Mouse (Mus musculus) midbrain, embryonic 13.5 days (tissue): Measurements from ENCODE around the gene Ttf1. TPM values are rescaled to one million over a fixed set of nuclear protein-coding genes. Genes with fewer than 3 reads are reported as not detected.
A peak's percentile ranks its signal among the peaks of the same experiment; 100 is the strongest.
"Not testable (repeated sequence)": the region's sequence is repeated elsewhere in the genome, so short reads cannot be mapped to it uniquely, and the experiment has no call there.

Experiments
- ATAC-seq: fragments of 200-750 bp; cut with Nextera tagmentation; 2 replicates; pipeline ENCODE4 v1.8.0; 2017; ENCODE audit warnings: mild to moderate bottlenecking, moderate TSS enrichment, moderate library complexity
- H3K27ac ChIP-seq: fragments of 300-500 bp; sonication (generic); 2 replicates; pipeline ENCODE4 v1.5.1; 2015; ENCODE audit warnings: inconsistent platforms, mild to moderate bottlenecking, moderate library complexity
- H3K27me3 ChIP-seq: fragments of 300-500 bp; sonication (generic); 2 replicates; pipeline ENCODE4 v1.6.1; 2015; ENCODE audit warnings: mild to moderate bottlenecking, inconsistent platforms
- H3K36me3 ChIP-seq: fragments of 300-500 bp; sonication (generic); 2 replicates; pipeline ENCODE4 v1.6.1; 2015; ENCODE audit warnings: mild to moderate bottlenecking, inconsistent platforms
- H3K4me1 ChIP-seq: fragments of 300-500 bp; sonication (generic); replicated peaks from 2 replicates; pipeline ENCODE4 v1.6.1; 2015; ENCODE audit warnings: inconsistent platforms
- H3K4me2 ChIP-seq: fragments of 300-500 bp; sonication (generic); replicated peaks from 2 replicates; pipeline ENCODE4 v1.6.1; 2015; ENCODE audit warnings: moderate library complexity, mild to moderate bottlenecking, inconsistent platforms
- H3K4me3 ChIP-seq: fragments of 300-500 bp; sonication (generic); replicated peaks from 2 replicates; pipeline ENCODE4 v1.5.1; 2015; ENCODE audit warnings: mild to moderate bottlenecking, inconsistent platforms
- H3K9ac ChIP-seq: fragments of 300-500 bp; sonication (generic); replicated peaks from 2 replicates; pipeline ENCODE4 v1.6.1; 2015; ENCODE audit warnings: mild to moderate bottlenecking, inconsistent platforms
- H3K9me3 ChIP-seq: fragments of 300-500 bp; sonication (generic); 2 replicates; pipeline ENCODE4 v1.6.1; 2016; ENCODE audit warnings: mild to moderate bottlenecking, inconsistent platforms
- WGBS: fragments of 180-500 bp; shearing (Covaris S2); methylation state at CpG from one replicate; pipeline ENCODE4 v1.1.7; 2015; 5-methylcytosine and 5-hydroxymethylcytosine counted together
- polyA plus RNA-seq: library from polyadenylated mRNA; unstranded; fragments of >200 nt; fragmentation: Nextera tagmentation; extraction: Ambion mirVana; gene quantifications from 2 replicates; pipeline ENCODE4 v1.2.1, GENCODE M21; 2015

Gene Ttf1
- polyA plus RNA-seq, 1 experiment from 2014 or later = 10.4 TPM

DNA sequence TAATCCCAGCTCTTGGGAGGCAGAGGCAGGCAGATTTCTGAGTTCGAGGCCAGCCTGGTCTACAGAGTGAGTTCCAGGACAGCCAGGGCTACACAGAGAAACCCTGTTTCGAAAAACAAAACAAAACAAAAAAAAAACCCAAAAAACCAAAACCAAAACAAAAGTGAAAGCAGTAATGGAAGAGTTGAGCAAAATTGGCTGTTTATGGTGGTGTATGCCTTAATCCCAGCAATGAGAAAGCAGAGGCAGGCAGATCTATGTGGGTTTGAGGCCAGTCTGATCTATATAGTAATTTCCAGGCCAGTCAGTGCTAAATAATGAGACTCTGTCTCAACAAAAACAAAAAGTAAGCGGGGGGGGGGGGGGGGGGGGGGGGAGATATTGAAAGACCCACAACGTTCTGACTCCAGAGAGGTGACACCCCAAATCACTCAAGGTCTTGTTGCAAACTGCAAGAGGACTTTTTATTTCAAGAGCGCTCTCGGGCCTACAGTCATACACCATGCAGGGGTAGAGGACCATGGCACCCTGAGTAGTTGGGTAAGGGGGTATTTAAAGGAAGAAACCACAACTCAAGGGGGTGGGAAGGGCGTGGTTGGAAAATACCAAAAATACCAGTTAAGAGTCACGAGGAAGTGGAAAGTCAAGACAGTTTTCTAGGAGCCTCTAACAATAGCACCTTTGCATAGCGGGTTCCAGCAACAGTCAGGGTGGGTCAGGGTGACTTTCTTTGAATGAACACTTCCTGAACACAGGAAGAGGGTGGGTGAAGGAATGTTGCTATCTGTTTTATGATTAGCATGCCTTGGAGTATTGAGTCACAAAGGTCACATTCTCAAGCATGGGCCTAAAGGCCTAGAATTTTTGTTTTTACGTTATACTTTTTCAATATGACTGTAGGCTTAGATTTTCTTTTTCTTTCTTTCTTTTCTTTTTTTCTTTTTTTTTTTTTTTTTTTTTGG is 42.6 kb downstream of the Ttf1 start:
- not testable (repeated sequence) for H3K27ac ChIP-seq, H3K36me3 ChIP-seq, H3K4me1 ChIP-seq, H3K27me3 ChIP-seq, H3K4me2 ChIP-seq, H3K9me3 ChIP-seq, ATAC-seq, H3K9ac ChIP-seq, H3K4me3 ChIP-seq
- 79% methylated on average over 10 of the region's 10 CpGs for WGBS

DNA sequence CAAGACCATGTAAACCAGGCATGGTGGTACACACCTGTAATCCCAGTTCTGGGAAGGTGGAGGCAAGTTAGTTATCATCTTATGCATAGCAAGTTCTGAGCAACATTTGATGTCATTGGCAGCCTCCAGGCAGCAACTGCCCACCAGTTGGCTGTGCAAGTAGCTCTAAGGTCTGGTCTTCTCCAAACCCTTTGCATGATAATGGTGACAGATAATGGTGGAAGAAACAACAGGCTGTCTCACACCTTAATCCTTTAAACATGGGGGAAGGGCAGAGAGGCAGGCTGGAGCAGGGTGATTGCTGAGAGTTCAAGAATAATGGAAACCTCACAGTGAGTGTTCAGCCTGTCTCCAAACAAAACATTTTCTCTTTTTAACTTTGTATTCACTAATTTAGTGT is 60.9 kb downstream of the Ttf1 start:
- Histone ChIP-seq H3K4me1 (peaks cover 4% of the 10 kb centered on the region), H3K27ac (no peak overlapping the region), H3K4me2 (no peak overlapping the region), H3K4me3 (no peak overlapping the region), H3K9ac (no peak overlapping the region), H3K36me3 (no peaks in the 10 kb centered on the region), H3K9me3 (no peaks in the 10 kb centered on the region), H3K27me3 (no peaks in the 10 kb centered on the region)
- ATAC-seq = no peak

DNA sequence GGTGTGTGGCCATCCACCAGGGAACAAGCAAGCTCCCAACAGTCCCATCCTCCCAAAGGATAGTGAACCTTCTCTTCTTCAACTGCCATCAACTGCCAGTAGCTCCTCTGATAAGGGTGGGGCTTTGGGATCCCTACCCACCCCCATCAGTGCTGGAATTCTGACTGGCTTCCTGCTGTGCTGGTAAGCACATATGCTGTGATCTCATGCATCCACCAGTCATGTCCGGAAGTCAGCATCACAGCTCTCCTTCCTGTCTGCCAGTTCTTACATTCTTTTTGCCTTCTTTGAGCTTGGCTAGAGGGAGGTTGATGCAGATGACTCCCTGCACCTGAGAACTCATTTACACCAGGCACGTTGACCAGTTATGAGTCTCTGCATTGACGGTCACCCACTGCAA is 62.4 kb downstream of the Ttf1 start:
- WGBS = 91% methylated on average over 3 of the region's 3 CpGs
- no peak for ATAC-seq

DNA sequence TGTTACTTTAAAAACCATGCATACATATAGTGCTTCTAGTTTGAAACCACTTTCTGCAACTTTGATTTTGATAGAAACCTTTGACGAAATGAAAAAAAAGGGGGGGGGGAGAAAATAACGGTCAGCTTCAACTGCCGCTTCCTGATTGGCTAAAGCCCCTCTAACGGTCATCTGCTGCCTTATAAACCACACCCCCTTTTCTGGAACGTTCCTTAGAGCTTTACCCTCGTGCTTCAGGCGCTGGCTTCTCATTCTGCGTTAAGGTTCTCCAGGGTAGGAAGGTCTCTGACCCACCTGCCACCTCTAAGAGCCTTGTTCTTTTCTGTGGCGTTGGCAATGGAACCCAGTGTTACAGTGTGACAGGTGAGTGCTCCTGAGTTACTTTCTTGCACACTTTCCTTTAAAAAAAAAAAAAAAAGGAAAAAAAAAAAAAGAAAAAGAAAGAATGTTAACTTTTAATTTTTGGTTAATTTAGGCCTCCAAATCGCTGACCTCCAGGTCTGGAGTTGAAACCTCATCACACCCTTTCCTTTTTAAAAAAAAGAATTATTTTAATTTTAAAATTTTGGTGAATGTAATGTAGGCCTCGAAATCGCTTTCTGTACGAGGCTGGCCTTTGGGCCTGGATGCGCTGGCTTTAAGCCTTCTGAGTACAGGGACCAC is 64.0 kb downstream of the Ttf1 start, which contains the start of gene Setx:
Gene Setx (plus strand): TSS at position 275 of the 663 bp plus-strand sequence.
- WGBS = 71% methylated on average over 14 of the region's 14 CpGs

More for the DNA sequence above, 62.4 kb downstream of the Ttf1 start:
- no peak overlapping the region for H3K4me3 ChIP-seq
- no peak overlapping the region for H3K4me2 ChIP-seq
- H3K36me3 ChIP-seq = peaks cover 7% of the 10 kb centered on the region; the same call in 1 of the 2 replicates
- H3K27ac ChIP-seq = no peak overlapping the region
- no peaks in the 10 kb centered on the region for H3K27me3 ChIP-seq
- no peak overlapping the region for H3K9ac ChIP-seq
- no peaks in the 10 kb centered on the region for H3K9me3 ChIP-seq
- peaks cover 13% of the 10 kb centered on the region for H3K4me1 ChIP-seq

DNA sequence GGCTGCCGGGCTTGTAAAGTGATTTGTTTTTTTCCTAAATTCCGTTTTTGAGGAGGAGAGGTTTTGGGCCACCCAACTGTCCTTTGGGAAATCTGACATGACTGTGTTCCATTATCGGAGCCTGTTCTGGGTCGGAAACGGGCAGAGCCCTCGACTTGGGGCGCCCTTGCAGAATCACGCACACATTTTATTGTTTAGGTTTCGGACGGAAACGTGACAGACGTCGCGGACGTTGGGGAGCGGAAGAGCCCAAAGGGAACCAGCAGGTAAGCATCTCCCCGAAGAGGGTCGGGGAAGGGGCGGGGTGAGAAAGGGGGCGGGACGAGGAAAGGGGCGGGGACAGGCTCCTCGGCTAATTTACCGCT is 64.5 kb downstream of the Ttf1 start:
- Histone ChIP-seq H3K9me3 (no peaks in the 10 kb centered on the region), H3K4me1 (peaks cover 13% of the 10 kb centered on the region), H3K27ac (peak overlapping the region; percentile 95), H3K4me2 (peak overlapping the region; percentile 86), H3K36me3 (peaks cover 24% of the 10 kb centered on the region), H3K27me3 (no peaks in the 10 kb centered on the region), H3K9ac (peak overlapping the region; percentile 63), H3K4me3 (peak overlapping the region; percentile 75)
- under 1% methylated on average over 19 of the region's 24 CpGs for WGBS
- ATAC-seq = no peak

More for the DNA sequence above, 64.0 kb downstream of the Ttf1 start, which contains the start of gene Setx:
- peak within 1 kb of the TSS; percentile 86 for H3K4me2 ChIP-seq
- no peaks in the 10 kb centered on the region for H3K9me3 ChIP-seq
- H3K36me3 ChIP-seq = peaks cover 19% of the 10 kb centered on the region
- H3K27me3 ChIP-seq = no peaks in the 10 kb centered on the region
- no peak; the same call in 1 of the 2 replicates for ATAC-seq
- peaks cover 13% of the 10 kb centered on the region for H3K4me1 ChIP-seq
- H3K4me3 ChIP-seq = peak within 1 kb of the TSS; percentile 75
- H3K27ac ChIP-seq = peak within 1 kb of the TSS; percentile 95
- H3K9ac ChIP-seq = peak within 1 kb of the TSS; percentile 85

DNA sequence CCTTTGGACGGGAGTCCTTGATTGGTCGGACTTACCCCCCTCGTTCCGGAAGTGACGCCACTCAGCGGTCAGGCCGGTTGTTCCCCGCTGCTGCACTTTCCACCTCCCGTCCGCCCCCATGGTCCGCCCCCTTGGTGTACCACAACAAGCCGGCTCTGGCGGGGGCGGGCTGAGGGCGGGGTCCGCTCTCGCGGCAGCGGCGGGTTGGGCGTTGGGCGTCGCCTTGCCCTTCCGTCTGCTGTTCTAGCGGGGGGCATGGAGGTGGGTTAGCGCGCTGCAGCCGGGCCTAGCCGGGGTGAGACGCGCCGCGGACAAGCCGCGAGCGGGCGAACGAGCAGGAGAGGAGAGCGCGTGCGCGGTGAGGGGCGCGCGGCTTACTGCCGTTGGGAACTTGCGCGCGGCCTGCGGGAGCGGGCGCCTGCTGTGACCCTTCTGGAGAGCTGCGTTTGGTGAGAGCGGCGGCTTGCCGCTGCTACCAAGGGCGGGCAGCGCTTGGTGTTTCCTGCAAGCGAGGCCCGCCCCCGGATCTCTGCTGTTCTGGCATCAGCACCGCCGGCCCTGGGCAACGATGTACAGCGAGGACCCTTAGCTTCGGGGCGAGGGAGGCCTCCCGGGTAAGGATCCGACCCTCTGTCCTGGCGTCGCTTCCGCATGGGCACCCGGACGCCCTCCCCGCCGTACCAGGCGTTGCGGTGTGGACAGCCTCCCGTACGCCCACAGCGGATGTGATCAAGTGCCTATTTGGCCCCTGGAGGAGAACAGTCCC is 65.1 kb downstream of the Ttf1 start:
- no peaks in the 10 kb centered on the region for H3K9me3 ChIP-seq
- under 1% methylated on average over 77 of the region's 81 CpGs for WGBS

DNA sequence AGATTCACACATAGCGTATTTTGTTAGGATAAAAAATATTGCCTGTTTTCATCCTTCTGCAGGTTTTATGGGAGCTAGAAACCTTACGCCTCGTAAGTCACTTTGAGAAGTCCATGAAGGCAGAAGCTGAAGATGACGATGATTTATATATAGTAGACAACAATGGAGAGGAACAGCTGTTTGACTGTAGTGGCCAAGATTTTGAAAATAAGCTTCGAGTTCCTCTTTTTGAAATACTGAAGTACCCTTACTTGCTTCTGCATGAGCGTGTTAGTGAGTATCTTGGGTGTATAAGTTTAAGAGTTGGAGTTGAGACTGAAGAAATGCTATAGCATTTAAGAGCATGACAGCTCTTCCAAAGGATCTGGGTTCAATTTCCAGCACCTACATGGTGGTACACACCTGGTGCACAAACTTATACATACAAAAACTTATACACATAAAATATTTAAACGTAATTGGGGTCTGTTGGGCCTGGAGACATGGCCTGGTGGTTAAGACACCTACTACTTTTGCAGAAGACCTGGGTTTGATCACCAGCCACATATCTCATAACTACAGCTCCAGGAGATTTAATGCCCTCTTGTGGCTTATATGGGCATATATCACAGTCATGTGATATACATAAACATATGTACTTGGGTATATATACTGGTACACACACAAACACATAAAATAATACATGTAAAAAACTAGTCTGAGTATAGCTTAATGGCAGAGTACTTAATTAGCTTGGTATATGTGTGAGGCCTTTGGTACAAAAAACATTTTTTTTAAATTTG is 70.2 kb downstream of the Ttf1 start:
- ATAC-seq = no peak
- Histone ChIP-seq H3K4me1 (peaks cover 13% of the 10 kb centered on the region), H3K36me3 (peaks cover 70% of the 10 kb centered on the region), H3K4me3 (no peak overlapping the region), H3K27me3 (no peaks in the 10 kb centered on the region), H3K27ac (no peak overlapping the region), H3K4me2 (no peak overlapping the region), H3K9me3 (no peaks in the 10 kb centered on the region), H3K9ac (no peak overlapping the region)
- 97% methylated on average over 7 of the region's 7 CpGs for WGBS

More for the DNA sequence above, 65.1 kb downstream of the Ttf1 start:
- peak overlapping the region; percentile 86 for H3K4me2 ChIP-seq
- ATAC-seq = peak; percentile 99
- peaks cover 13% of the 10 kb centered on the region for H3K4me1 ChIP-seq
- peak overlapping the region; percentile 95 for H3K27ac ChIP-seq
- peak overlapping the region; percentile 75 for H3K4me3 ChIP-seq
- peak overlapping the region; percentile 85 for H3K9ac ChIP-seq
- H3K27me3 ChIP-seq = no peaks in the 10 kb centered on the region
- peaks cover 30% of the 10 kb centered on the region for H3K36me3 ChIP-seq

DNA sequence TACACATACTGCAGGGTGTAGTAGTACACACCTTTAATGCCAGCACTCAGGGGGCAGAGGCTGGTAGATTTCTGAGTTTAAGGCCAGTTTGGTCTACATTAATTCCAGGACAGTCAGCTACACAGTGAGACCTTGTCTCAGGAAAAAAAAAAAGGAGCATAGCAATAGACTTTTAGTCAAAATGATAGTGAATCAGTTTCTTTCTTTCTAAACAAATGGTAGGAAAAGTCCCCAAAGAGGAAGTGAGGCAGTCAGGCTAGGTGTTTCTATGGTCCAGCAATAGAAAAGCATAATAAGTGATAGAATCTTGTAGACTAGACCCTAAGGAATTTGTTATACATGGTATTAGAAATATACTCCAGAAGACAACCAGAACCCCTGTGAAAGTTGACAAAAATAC is 75.1 kb downstream of the Ttf1 start:
- no peaks in the 10 kb centered on the region for H3K27me3 ChIP-seq
- ATAC-seq = no peak
- peaks cover 75% of the 10 kb centered on the region for H3K36me3 ChIP-seq
- H3K27ac ChIP-seq = no peak overlapping the region
- H3K4me3 ChIP-seq = no peak overlapping the region
- no peak overlapping the region for H3K9ac ChIP-seq
- H3K4me1 ChIP-seq = no peaks in the 10 kb centered on the region
- no peaks in the 10 kb centered on the region for H3K9me3 ChIP-seq
- no peak overlapping the region for H3K4me2 ChIP-seq

Other genes with a start within 250 kb of the Ttf1 start
- gene Gtf3c4, start 219.9 kb upstream of the Ttf1 start, polyA plus RNA-seq = 21.3 and 22.0 TPM in 2 replicates
- gene Ddx31, start 219.9 kb upstream of the Ttf1 start, polyA plus RNA-seq = 14.1 and 16.9 TPM in 2 replicates
- gene Barhl1, start 143.6 kb upstream of the Ttf1 start, polyA plus RNA-seq = 29.8 and 41.8 TPM in 2 replicates
- gene Cfap77, start 5.2 kb upstream of the Ttf1 start, polyA plus RNA-seq = 0.48 and 0.63 TPM in 2 replicates
- 14.3 and 16.1 TPM in 2 replicates for gene Setx, start 63.9 kb downstream of the Ttf1 start, polyA plus RNA-seq
- gene Ntng2, start 192.7 kb downstream of the Ttf1 start, polyA plus RNA-seq = 11.8 and 15.6 TPM in 2 replicates